Mouse (Mus musculus): ENCODE results near the gene Susd1. TPM values are rescaled to one million over a fixed set of nuclear protein-coding genes. Genes with fewer than 3 reads are reported as not detected.

Gene Susd1
- total RNA-seq, 2 experiments from 2014 or later, result 8.6 to 9.8 TPM

GRCm38 (mm10) chr4:59439960-59440359 lies 1.5 kb upstream of the Susd1 start:
- intact Hi-C loops (cut with DNase I), result no loop called here
- no peak for DNase-seq (ENCODE audit: extremely low spot score in 1 of 2, low spot score in 2 of 2)

GRCm38 (mm10) chr4:59439041-59439440 lies 608 bp upstream of the Susd1 start:
- intact Hi-C loops (cut with DNase I), result no loop called here
- DNase-seq (ENCODE audit: extremely low spot score in 1 of 2, low spot score in 2 of 2), result no peak

GRCm38 (mm10) chr4:59435951-59436350 lies 2.5 kb downstream of the Susd1 start:
- intact Hi-C loops (cut with DNase I), result no loop called here
- DNase-seq (ENCODE audit: extremely low spot score in 1 of 2, low spot score in 2 of 2), result no peak

GRCm38 (mm10) chr4:59434039-59434438 lies 4.4 kb downstream of the Susd1 start:
- DNase-seq (ENCODE audit: extremely low spot score in 1 of 2, low spot score in 2 of 2), result no peak
- intact Hi-C loops (cut with DNase I), result no loop called here

GRCm38 (mm10) chr4:59429128-59429527 lies 9.3 kb downstream of the Susd1 start:
- intact Hi-C loops (cut with DNase I), result no loop called here
- no peak for DNase-seq (ENCODE audit: extremely low spot score in 1 of 2, low spot score in 2 of 2)

GRCm38 (mm10) chr4:59426429-59426828 lies 12.0 kb downstream of the Susd1 start:
- DNase-seq (ENCODE audit: extremely low spot score in 1 of 2, low spot score in 2 of 2), result no peak
- intact Hi-C loops (cut with DNase I), result no loop called here

GRCm38 (mm10) chr4:59422808-59423207 lies 15.6 kb downstream of the Susd1 start:
- intact Hi-C loops (cut with DNase I), result no loop called here

GRCm38 (mm10) chr4:59422025-59422783 lies 16.2 kb downstream of the Susd1 start:
- intact Hi-C loops (cut with DNase I), result no loop called here
- no peak for DNase-seq (ENCODE audit: extremely low spot score in 1 of 2, low spot score in 2 of 2)

More at GRCm38 (mm10) chr4:59422808-59423207, 15.6 kb downstream of the Susd1 start:
- no peak for DNase-seq (ENCODE audit: extremely low spot score in 1 of 2, low spot score in 2 of 2)

- intact Hi-C loops (cut with DNase I), result no loop called here
These were observed 17.1 kb downstream of the Susd1 start for GRCm38 (mm10) chr4:59421369-59421746.

GRCm38 (mm10) chr4:59420695-59421368 lies 17.6 kb downstream of the Susd1 start:
- intact Hi-C loops (cut with DNase I), result no loop called here
- no peak for DNase-seq (ENCODE audit: extremely low spot score in 1 of 2, low spot score in 2 of 2)

More at GRCm38 (mm10) chr4:59421369-59421746, 17.1 kb downstream of the Susd1 start:
- DNase-seq (ENCODE audit: extremely low spot score in 1 of 2, low spot score in 2 of 2), result no peak

- no peak for DNase-seq (ENCODE audit: extremely low spot score in 1 of 2, low spot score in 2 of 2)
- intact Hi-C loops (cut with DNase I), result no loop called here
These were observed 19.2 kb downstream of the Susd1 start for GRCm38 (mm10) chr4:59419211-59419610.

GRCm38 (mm10) chr4:59413428-59413827 lies 25.0 kb downstream of the Susd1 start:
- DNase-seq (ENCODE audit: extremely low spot score in 1 of 2, low spot score in 2 of 2), result no peak
- intact Hi-C loops (cut with DNase I), result no loop called here

GRCm38 (mm10) chr4:59411153-59411552 lies 27.3 kb downstream of the Susd1 start:
- intact Hi-C loops (cut with DNase I), result no loop called here
- DNase-seq (ENCODE audit: extremely low spot score in 1 of 2, low spot score in 2 of 2), result no peak

- no peak for DNase-seq (ENCODE audit: extremely low spot score in 1 of 2, low spot score in 2 of 2)
- intact Hi-C loops (cut with DNase I), result no loop called here
These were observed 30.7 kb downstream of the Susd1 start for GRCm38 (mm10) chr4:59407766-59408165.

GRCm38 (mm10) chr4:59404375-59404774 lies 34.1 kb downstream of the Susd1 start:
- peak; percentile 51 to 80 for DNase-seq (ENCODE audit: extremely low spot score in 1 of 2, low spot score in 2 of 2)
- intact Hi-C loops (cut with DNase I), result no loop called here

- intact Hi-C loops (cut with DNase I), result no loop called here
- DNase-seq (ENCODE audit: extremely low spot score in 1 of 2, low spot score in 2 of 2), result no peak
These were observed 37.5 kb downstream of the Susd1 start for GRCm38 (mm10) chr4:59400931-59401330.

- no peak for DNase-seq (ENCODE audit: extremely low spot score in 1 of 2, low spot score in 2 of 2)
- intact Hi-C loops (cut with DNase I), result no loop called here
These were observed 39.1 kb downstream of the Susd1 start for GRCm38 (mm10) chr4:59399343-59399742.

GRCm38 (mm10) chr4:59395528-59395927 lies 42.9 kb downstream of the Susd1 start:
- intact Hi-C loops (cut with DNase I), result no loop called here
- DNase-seq (ENCODE audit: extremely low spot score in 1 of 2, low spot score in 2 of 2), result no peak

- DNase-seq (ENCODE audit: extremely low spot score in 1 of 2, low spot score in 2 of 2), result no peak
- intact Hi-C loops (cut with DNase I), result no loop called here
These were observed 44.3 kb downstream of the Susd1 start for GRCm38 (mm10) chr4:59394155-59394554.

- intact Hi-C loops (cut with DNase I), result loop anchor here (5.0 to 10.0 kb wide), 3 partner anchors 74 to 476 kb away; no protein-coding TSS in a partner anchor
- DNase-seq (ENCODE audit: extremely low spot score in 1 of 2, low spot score in 2 of 2), result no peak
These were observed 49.9 kb downstream of the Susd1 start for GRCm38 (mm10) chr4:59388447-59389030.

All from left cerebral cortex, postnatal 10 days (tissue).